ENCODE assay signal across 8 mouse cellular contexts in the genomic region with DNA sequence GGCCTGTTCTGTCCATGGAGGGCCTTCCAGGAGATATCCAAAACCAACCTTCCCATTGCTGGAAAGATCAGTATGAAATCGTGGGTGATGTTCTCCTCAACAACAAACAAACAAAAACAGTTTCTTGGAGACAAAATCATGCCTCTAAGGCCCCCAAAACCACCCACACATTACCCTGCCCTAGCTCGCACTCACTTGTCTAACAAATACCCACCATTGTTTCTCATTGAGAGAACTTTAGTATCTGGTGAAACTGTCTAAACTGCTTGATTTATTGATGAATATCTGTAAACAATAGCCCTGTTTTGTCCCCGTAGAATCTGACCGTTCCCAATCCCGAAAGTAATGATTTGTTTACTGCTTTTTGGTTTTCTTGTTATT. TPM values are rescaled to one million over a fixed set of nuclear protein-coding genes. Genes with fewer than 3 reads are reported as not detected.
DNase-seq lines count a peak whose midpoint lies in the region; ATAC-seq and TF ChIP-seq lines count a peak whose summit lies in the region.

No protein-coding gene starts in this region.

- TF ChIP-seq CTCF in ES-Bruce4 (IDR thresholded peaks at IDR 0.05; ENCODE audit: low read depth, low read length), result no peak
- no peak for TF ChIP-seq CTCF in forebrain, postnatal 0 days (IDR thresholded peaks at IDR 0.05; ENCODE audit: low read depth)
- TF ChIP-seq CTCF in liver, postnatal 0 days (IDR thresholded peaks at IDR 0.05; ENCODE audit: low read depth), result no peak

- H3K4me2 ChIP-seq in heart, embryonic 12.5 days, result peak overlapping the region; percentile 66
- peak overlapping the region; percentile 65 for H3K4me2 ChIP-seq in forebrain, postnatal 0 days (ENCODE audit: low read depth)
- H3K4me2 ChIP-seq in liver, postnatal 0 days (ENCODE audit: low read depth, low read length), result peak overlapping the region; percentile 75

- H3K4me1 ChIP-seq in heart, embryonic 12.5 days (replicated peaks), result peaks cover 13% of the 10 kb centered on the region
- no peaks in the 10 kb centered on the region for H3K4me1 ChIP-seq in ES-Bruce4 (ENCODE audit: control insufficient read depth, insufficient read depth, low read length)
- peaks cover 9% of the 10 kb centered on the region; the same call in 1 of the 2 replicates for H3K4me1 ChIP-seq in forebrain, postnatal 0 days (ENCODE audit: insufficient read depth)
- H3K4me1 ChIP-seq in liver, postnatal 0 days (ENCODE audit: insufficient read depth), result peaks cover 13% of the 10 kb centered on the region; the same call in 1 of the 2 replicates

- H3K9ac ChIP-seq in heart, embryonic 12.5 days, result peak overlapping the region; percentile 99
- peak overlapping the region; percentile 64; the same call in 1 of the 2 replicates for H3K9ac ChIP-seq in ES-Bruce4 (ENCODE audit: low read depth, poor library complexity, severe bottlenecking)
- H3K9ac ChIP-seq in forebrain, postnatal 0 days, result peak overlapping the region; percentile 84
- peak overlapping the region; percentile 94 for H3K9ac ChIP-seq in liver, postnatal 0 days (replicated peaks)

- no peak for DNase-seq in heart, adult 11 months
- DNase-seq in forebrain, postnatal 0 days, result no peak
- no peak for DNase-seq in liver, postnatal 0 days
- no peak for DNase-seq in adrenal gland, adult 8-10 months
- DNase-seq in left cerebral cortex, postnatal 25 days (ENCODE audit: low spot score in 2 of 2), result no peak

- no peak for TF ChIP-seq EP300 in ES-Bruce4 (IDR thresholded peaks at IDR 0.05; ENCODE audit: insufficient read depth, low read depth, low read length)
- 0 out of 2 replicates have a peak, but pooled peaks have one; percentile 28 for TF ChIP-seq EP300 in liver, postnatal 0 days (IDR thresholded peaks at IDR 0.05; ENCODE audit: low read depth)

- no peak for TF ChIP-seq POLR2A in ES-Bruce4 (IDR thresholded peaks at IDR 0.05; ENCODE audit: insufficient read depth, low read length)

- peaks cover 3% of the 10 kb centered on the region for H3K36me3 ChIP-seq in heart, embryonic 12.5 days
- no peaks in the 10 kb centered on the region; the same call in 1 of the 2 replicates for H3K36me3 ChIP-seq in ES-Bruce4 (ENCODE audit: control insufficient read depth, insufficient read depth, low read length, poor library complexity, severe bottlenecking)
- H3K36me3 ChIP-seq in forebrain, postnatal 0 days (ENCODE audit: insufficient read depth), result no peaks in the 10 kb centered on the region
- H3K36me3 ChIP-seq in liver, postnatal 0 days (replicated peaks; ENCODE audit: insufficient read depth, low read length), result no peaks in the 10 kb centered on the region

- peak overlapping the region; percentile 71 for H3K27ac ChIP-seq in heart, embryonic 12.5 days (ENCODE audit: poor library complexity, severe bottlenecking)
- H3K27ac ChIP-seq in ES-Bruce4 (ENCODE audit: insufficient read depth, low read length), result peak overlapping the region; percentile 76
- H3K27ac ChIP-seq in forebrain, postnatal 0 days (ENCODE audit: low read depth, low read length), result peak overlapping the region; percentile 93
- peak overlapping the region; percentile 97 for H3K27ac ChIP-seq in liver, postnatal 0 days (ENCODE audit: low read depth)

- intact Hi-C loops in left cerebral cortex, postnatal 25 days (cut with DNase I), result loop anchor here (5.0 to 10.0 kb wide), 4 partner anchors 110 to 438 kb away; no protein-coding TSS in a partner anchor

- whole genome bisulfite sequencing in heart, embryonic 12.5 days, result 73% methylated on average over 5 of the region's 5 CpGs
- WGBS in forebrain, postnatal 0 days, result 57% methylated on average over 5 of the region's 5 CpGs
- 55% methylated on average over 5 of the region's 5 CpGs for whole genome bisulfite sequencing in liver, postnatal 0 days (ENCODE audit: insufficient replicate concordance)

- peak overlapping the region; percentile 99 for H3K4me3 ChIP-seq in heart, embryonic 12.5 days
- peak overlapping the region; percentile 61 for H3K4me3 ChIP-seq in ES-Bruce4 (ENCODE audit: low read depth, low read length)
- H3K4me3 ChIP-seq in forebrain, postnatal 0 days (ENCODE audit: low read depth, low read length), result peak overlapping the region; percentile 99
- H3K4me3 ChIP-seq in liver, postnatal 0 days (ENCODE audit: low read depth, low read length), result peak overlapping the region; percentile 80

- no peaks in the 10 kb centered on the region for H3K27me3 ChIP-seq in heart, embryonic 12.5 days (replicated peaks)
- no peaks in the 10 kb centered on the region for H3K27me3 ChIP-seq in ES-Bruce4 (ENCODE audit: control insufficient read depth, insufficient read depth, low read length, poor library complexity, severe bottlenecking)
- no peaks in the 10 kb centered on the region for H3K27me3 ChIP-seq in forebrain, postnatal 0 days (ENCODE audit: insufficient read depth, low read length)
- no peaks in the 10 kb centered on the region for H3K27me3 ChIP-seq in liver, postnatal 0 days (ENCODE audit: insufficient read depth, low read length)

- ATAC-seq in heart, embryonic 12.5 days (ENCODE audit: insufficient number of reproducible peaks, low FRiP score), result peak; percentile 16; the same call in 1 of the 2 replicates
- no peak for ATAC-seq in forebrain, postnatal 0 days
- ATAC-seq in liver, postnatal 0 days, result no peak; the same call in 1 of the 2 replicates
- no peak for ATAC-seq in erythroid progenitor cell, adult 5-6 weeks (replicated peaks; ENCODE audit: low FRiP score, poor library complexity, severe bottlenecking)

- H3K9me3 ChIP-seq in heart, embryonic 12.5 days (replicated peaks), result no peaks in the 10 kb centered on the region
- H3K9me3 ChIP-seq in ES-Bruce4 (replicated peaks; ENCODE audit: control insufficient read depth, insufficient read depth, low read length, poor library complexity, severe bottlenecking), result no peaks in the 10 kb centered on the region
- H3K9me3 ChIP-seq in forebrain, postnatal 0 days (ENCODE audit: low read length), result no peaks in the 10 kb centered on the region
- H3K9me3 ChIP-seq in liver, postnatal 0 days (ENCODE audit: low read length), result no peaks in the 10 kb centered on the region

RNA-seq across cellular contexts. Expression of gene Tent2, which starts 0.5 kb away (rescaled TPM):
- 50.8 and 51.1 TPM in 2 replicates for polyA plus RNA-seq in heart, embryonic 12.5 days (2016; fragmentation: Nextera tagmentation; extraction: Ambion mirVana)
- 100 and 103 TPM in 2 replicates for polyA plus RNA-seq in ES-Bruce4 (2011; ENCODE audit: insufficient read depth, insufficient read length, low read depth, missing spikeins)
- 31.4 and 51.7 TPM in 2 replicates for total RNA-seq in forebrain, postnatal 0 days (2014; rRNA removed)
- 23.7 and 27.5 TPM in 2 replicates for polyA plus RNA-seq in forebrain, postnatal 0 days (2015; fragmentation: Nextera tagmentation; extraction: Ambion mirVana)
- polyA plus RNA-seq in liver, postnatal 0 days (2015; fragmentation: Nextera tagmentation; extraction: Ambion mirVana), result 25.6 and 26.6 TPM in 2 replicates
- 57.3 and 66.7 TPM in 2 replicates for total RNA-seq in erythroid progenitor cell, adult 5-6 weeks (2015; ENCODE audit: low replicate concordance)
- 58.4 and 83.7 TPM in 2 replicates for total RNA-seq in erythroid progenitor cell, adult 5-6 weeks (2017; ENCODE audit: low replicate concordance)
- 10 to 100 TPM; 27.2 to 49.5 (median 35.1) TPM for total RNA-seq in adrenal gland, adult 8-10 months (2022)
- total RNA-seq in left cerebral cortex, postnatal 25 days (2021), result 10 to 100 TPM; 26.2 to 34.8 TPM

RNA-seq across cellular contexts. Expression of gene Cmya5, which starts 48.1 kb away (rescaled TPM):
- 3.9 and 5.0 TPM in 2 replicates for polyA plus RNA-seq in heart, embryonic 12.5 days (2016; fragmentation: Nextera tagmentation; extraction: Ambion mirVana)
- 0.04 TPM in 1 of 2 replicates, not detected in the other for polyA plus RNA-seq in ES-Bruce4 (2011; ENCODE audit: insufficient read depth, insufficient read length, low read depth, missing spikeins)
- total RNA-seq in forebrain, postnatal 0 days (2014; rRNA removed), result 0.52 and 0.85 TPM in 2 replicates
- 0.15 TPM in 2 replicates for polyA plus RNA-seq in forebrain, postnatal 0 days (2015; fragmentation: Nextera tagmentation; extraction: Ambion mirVana)
- polyA plus RNA-seq in liver, postnatal 0 days (2015; fragmentation: Nextera tagmentation; extraction: Ambion mirVana), result 0.01 and 0.17 TPM in 2 replicates
- not detected in 2 replicates for total RNA-seq in erythroid progenitor cell, adult 5-6 weeks (2015; ENCODE audit: low replicate concordance)
- not detected in 2 replicates for total RNA-seq in erythroid progenitor cell, adult 5-6 weeks (2017; ENCODE audit: low replicate concordance)
- under 1 TPM; 0.23 to 0.65 (median 0.43) TPM for total RNA-seq in adrenal gland, adult 8-10 months (2022)
- 1 to 10 TPM; 4.4 to 4.7 TPM for total RNA-seq in left cerebral cortex, postnatal 25 days (2021)
